Mouse (Mus musculus) lung, embryonic 15.5 days (tissue): ENCODE results near the gene Zic5. TPM values are rescaled to one million over a fixed set of nuclear protein-coding genes. Genes with fewer than 3 reads are reported as not detected.

Experiments used
- ATAC-seq: fragments of 200-750 bp; cut with Nextera tagmentation; 2 replicates; pipeline ENCODE4 v1.8.0; 2017; ENCODE audit warnings: moderate number of reproducible peaks, borderline replicate concordance; ENCODE audit not compliant: low FRiP score, low TSS enrichment; ENCODE audit errors: extremely low read depth
- H3K27ac ChIP-seq: fragments of 300-500 bp; sonication (generic); 2 replicates; pipeline ENCODE4 v1.5.1; 2015; ENCODE audit warnings: moderate library complexity, mild to moderate bottlenecking, inconsistent platforms
- H3K27me3 ChIP-seq: fragments of 300-500 bp; sonication (generic); 2 replicates; pipeline ENCODE4 v1.6.1; 2015; ENCODE audit warnings: inconsistent platforms
- H3K36me3 ChIP-seq: fragments of 300-500 bp; sonication (generic); 2 replicates; pipeline ENCODE4 v1.6.1; 2015; ENCODE audit warnings: inconsistent platforms
- H3K4me1 ChIP-seq: fragments of 300-500 bp; sonication (generic); 2 replicates; pipeline ENCODE4 v1.6.1; 2015; ENCODE audit warnings: inconsistent platforms
- H3K4me2 ChIP-seq: fragments of 300-500 bp; sonication (generic); 2 replicates; pipeline ENCODE4 v1.6.1; 2015; ENCODE audit warnings: inconsistent platforms, mild to moderate bottlenecking, moderate library complexity
- H3K4me3 ChIP-seq: fragments of 300-500 bp; sonication (generic); 2 replicates; pipeline ENCODE4 v1.5.1; 2015; ENCODE audit warnings: mild to moderate bottlenecking, inconsistent platforms
- H3K9ac ChIP-seq: fragments of 300-500 bp; sonication (generic); 2 replicates; pipeline ENCODE4 v1.6.1; 2015; ENCODE audit warnings: inconsistent platforms
- H3K9me3 ChIP-seq: fragments of 300-500 bp; sonication (generic); 2 replicates; pipeline ENCODE4 v1.6.1; 2016; ENCODE audit warnings: inconsistent platforms
- whole genome bisulfite sequencing: fragments of 180-500 bp; shearing (Covaris S2); methylation state at CpG from one replicate; pipeline ENCODE4 v1.1.7; 2015; 5-methylcytosine and 5-hydroxymethylcytosine counted together
- polyA plus RNA-seq: library from polyadenylated mRNA; unstranded; fragments of >200 nt; fragmentation: Nextera tagmentation; extraction: Ambion mirVana; gene quantifications from 2 replicates; pipeline ENCODE4 v1.2.1, GENCODE M21; 2015

Gene Zic5
- polyA plus RNA-seq, 1 experiment from 2014 or later: not detected

GRCm38 (mm10) chr14:122413542-122413928 is 51.9 kb downstream of the Zic5 start:
- H3K27me3 ChIP-seq: peaks cover 22% of the 10 kb centered on the region; the same call in 1 of the 2 replicates
- no peaks in the 10 kb centered on the region for H3K9me3 ChIP-seq
- H3K9ac ChIP-seq: no peak overlapping the region
- H3K27ac ChIP-seq: no peak overlapping the region
- no peak overlapping the region for H3K4me3 ChIP-seq
- no peaks in the 10 kb centered on the region for H3K4me1 ChIP-seq
- WGBS: 77% methylated on average over 2 of the region's 2 CpGs
- no peak overlapping the region for H3K4me2 ChIP-seq
- H3K36me3 ChIP-seq: no peaks in the 10 kb centered on the region
- no peak for ATAC-seq

GRCm38 (mm10) chr14:122412841-122413541 is 52.5 kb downstream of the Zic5 start:
- H3K4me2 ChIP-seq: no peak overlapping the region
- H3K9ac ChIP-seq: no peak overlapping the region
- H3K9me3 ChIP-seq: no peaks in the 10 kb centered on the region
- 63% methylated on average over 2 of the region's 2 CpGs for WGBS
- ATAC-seq: no peak
- H3K4me3 ChIP-seq: no peak overlapping the region
- H3K27me3 ChIP-seq: peaks cover 28% of the 10 kb centered on the region
- no peaks in the 10 kb centered on the region for H3K36me3 ChIP-seq
- no peak overlapping the region for H3K27ac ChIP-seq
- H3K4me1 ChIP-seq: no peaks in the 10 kb centered on the region

Other genes starting within 250 kb of the Zic5 start
- not detected in 2 replicates for gene Gm5089, start 14.6 kb downstream of the Zic5 start, polyA plus RNA-seq
- not detected in 2 replicates for gene Zic2, start 9.8 kb upstream of the Zic5 start, polyA plus RNA-seq
- not detected in 2 replicates for gene Gm10837, start 24.9 kb upstream of the Zic5 start, polyA plus RNA-seq
- 19.8 and 20.6 TPM in 2 replicates for gene Pcca, start 68.6 kb upstream of the Zic5 start, polyA plus RNA-seq